Comparison of ENCODE assay signal across 9 mouse cellular contexts in genomic region chr11:31830213-31831151, GRCm38 (mm10). TPM values are rescaled to one million over a fixed set of nuclear protein-coding genes. Genes with fewer than 3 reads are reported as not detected.
DNase-seq lines count a peak whose midpoint lies in the region; ATAC-seq and TF ChIP-seq lines count a peak whose summit lies in the region.
"Had no signal": no experiment of that assay in that cellular context is flagged by ENCODE, and none has a peak within 500 bp of the region (broad histone marks: within the 10 kb centered on the region; RNA-seq: fewer than 3 reads in every experiment).

No protein-coding gene starts in this region.

- no peaks in the 10 kb centered on the region for H3K27me3 ChIP-seq in forebrain, embryonic 16.5 days (replicated peaks; ENCODE audit: control insufficient read depth, insufficient read depth, low read length)
- H3K27me3 ChIP-seq in kidney, embryonic 15.5 days, result no peaks in the 10 kb centered on the region
- H3K27me3 ChIP-seq in neural tube, embryonic 15.5 days (replicated peaks), result no peaks in the 10 kb centered on the region
- H3K27me3 ChIP-seq: lung, embryonic 15.5 days had no signal

- no peak overlapping the region for H3K4me2 ChIP-seq in forebrain, embryonic 16.5 days (ENCODE audit: low read length)
- H3K4me2 ChIP-seq in kidney, embryonic 15.5 days, result no peak overlapping the region
- H3K4me2 ChIP-seq in neural tube, embryonic 15.5 days, result no peak overlapping the region
- H3K4me2 ChIP-seq: lung, embryonic 15.5 days had no signal

- intact Hi-C loops in left cerebral cortex, adult 2 months (cut with DNase I), result no loop called here
- intact Hi-C loops in left cerebral cortex, postnatal 36 days (cut with DNase I), result no loop called here

- peak; percentile 45; the same call in 1 of the 2 replicates for ATAC-seq in forebrain, embryonic 16.5 days
- ATAC-seq in kidney, embryonic 15.5 days (replicated peaks; ENCODE audit: low FRiP score), result no peak
- ATAC-seq in neural tube, embryonic 15.5 days (ENCODE audit: low FRiP score), result peak; percentile 74

- no peak overlapping the region for H3K9ac ChIP-seq in forebrain, embryonic 16.5 days (replicated peaks; ENCODE audit: low read depth, low read length)
- H3K9ac ChIP-seq in kidney, embryonic 15.5 days, result no peak overlapping the region
- no peak overlapping the region for H3K9ac ChIP-seq in neural tube, embryonic 15.5 days (replicated peaks)
- H3K9ac ChIP-seq: lung, embryonic 15.5 days had no signal

- peaks cover 7% of the 10 kb centered on the region for H3K4me1 ChIP-seq in forebrain, embryonic 16.5 days (replicated peaks; ENCODE audit: control insufficient read depth, insufficient read depth, low read length)
- peaks cover 37% of the 10 kb centered on the region for H3K4me1 ChIP-seq in kidney, embryonic 15.5 days
- H3K4me1 ChIP-seq in neural tube, embryonic 15.5 days, result peaks cover 24% of the 10 kb centered on the region

- no peak for TF ChIP-seq CTCF in left cerebral cortex, adult 2 months (IDR thresholded peaks at IDR 0.05)

- H3K9me3 ChIP-seq in forebrain, embryonic 16.5 days (ENCODE audit: control insufficient read depth, low read length), result no peaks in the 10 kb centered on the region
- no peaks in the 10 kb centered on the region for H3K9me3 ChIP-seq in kidney, embryonic 15.5 days (replicated peaks)
- no peaks in the 10 kb centered on the region for H3K9me3 ChIP-seq in neural tube, embryonic 15.5 days (replicated peaks)
- H3K9me3 ChIP-seq: lung, embryonic 15.5 days had no signal

- DNase-seq in left cerebral cortex, adult 2 months (ENCODE audit: extremely low spot score in 1 of 2, low spot score in 2 of 2), result no peak
- DNase-seq in left cerebral cortex, postnatal 36 days (ENCODE audit: low spot score in 2 of 2), result no peak
- no peak for DNase-seq in urinary bladder, postnatal 14 days (ENCODE audit: low spot score)
- DNase-seq in urinary bladder, postnatal 10 days (ENCODE audit: low spot score), result no peak
- DNase-seq: thymus, adult 2 months had no signal

- H3K27ac ChIP-seq in left cerebral cortex, adult 2 months, result peak overlapping the region; percentile 15; the same call in 1 of the 2 replicates
- H3K27ac ChIP-seq in forebrain, embryonic 16.5 days (ENCODE audit: low read length), result no peak overlapping the region; the same call in 1 of the 2 replicates
- peak overlapping the region; percentile 64 for H3K27ac ChIP-seq in kidney, embryonic 15.5 days
- H3K27ac ChIP-seq in neural tube, embryonic 15.5 days (replicated peaks), result peak overlapping the region; percentile 63
- H3K27ac ChIP-seq: lung, embryonic 15.5 days had no signal

- H3K4me3 ChIP-seq in left cerebral cortex, adult 2 months, result no peak overlapping the region
- no peak overlapping the region for H3K4me3 ChIP-seq in forebrain, embryonic 16.5 days (replicated peaks; ENCODE audit: low read length)
- no peak overlapping the region for H3K4me3 ChIP-seq in kidney, embryonic 15.5 days (replicated peaks)
- H3K4me3 ChIP-seq in neural tube, embryonic 15.5 days (replicated peaks), result no peak overlapping the region
- H3K4me3 ChIP-seq: lung, embryonic 15.5 days had no signal

- WGBS in forebrain, embryonic 16.5 days, result 32% methylated on average over 10 of the region's 10 CpGs
- WGBS in kidney, embryonic 15.5 days, result 48% methylated on average over 10 of the region's 10 CpGs
- 29% methylated on average over 10 of the region's 10 CpGs for WGBS in neural tube, embryonic 15.5 days

- no peaks in the 10 kb centered on the region for H3K36me3 ChIP-seq in forebrain, embryonic 16.5 days (ENCODE audit: control insufficient read depth, insufficient read depth)
- no peaks in the 10 kb centered on the region for H3K36me3 ChIP-seq in kidney, embryonic 15.5 days
- H3K36me3 ChIP-seq in neural tube, embryonic 15.5 days, result no peaks in the 10 kb centered on the region
- H3K36me3 ChIP-seq: lung, embryonic 15.5 days had no signal

RNA-seq across cellular contexts. Expression of gene Cpeb4, which starts 41.5 kb away (rescaled TPM):
- 100 to 1,000 TPM; 159 to 169 TPM for total RNA-seq in left cerebral cortex, adult 2 months (2021)
- 100 to 1,000 TPM; 146 to 158 TPM for total RNA-seq in left cerebral cortex, postnatal 36 days (2021)
- polyA plus RNA-seq in forebrain, embryonic 16.5 days (2015; fragmentation: Nextera tagmentation; extraction: Ambion mirVana), result 20.8 and 21.3 TPM in 2 replicates
- 3.6 and 3.9 TPM in 2 replicates for polyA plus RNA-seq in kidney, embryonic 15.5 days (2015; fragmentation: Nextera tagmentation; extraction: Ambion mirVana)
- polyA plus RNA-seq in neural tube, embryonic 15.5 days (2015; fragmentation: Nextera tagmentation; extraction: Ambion mirVana), result 13.6 and 17.0 TPM in 2 replicates
